ENCODE assay signal across 19 mouse cellular contexts in the genomic region with DNA sequence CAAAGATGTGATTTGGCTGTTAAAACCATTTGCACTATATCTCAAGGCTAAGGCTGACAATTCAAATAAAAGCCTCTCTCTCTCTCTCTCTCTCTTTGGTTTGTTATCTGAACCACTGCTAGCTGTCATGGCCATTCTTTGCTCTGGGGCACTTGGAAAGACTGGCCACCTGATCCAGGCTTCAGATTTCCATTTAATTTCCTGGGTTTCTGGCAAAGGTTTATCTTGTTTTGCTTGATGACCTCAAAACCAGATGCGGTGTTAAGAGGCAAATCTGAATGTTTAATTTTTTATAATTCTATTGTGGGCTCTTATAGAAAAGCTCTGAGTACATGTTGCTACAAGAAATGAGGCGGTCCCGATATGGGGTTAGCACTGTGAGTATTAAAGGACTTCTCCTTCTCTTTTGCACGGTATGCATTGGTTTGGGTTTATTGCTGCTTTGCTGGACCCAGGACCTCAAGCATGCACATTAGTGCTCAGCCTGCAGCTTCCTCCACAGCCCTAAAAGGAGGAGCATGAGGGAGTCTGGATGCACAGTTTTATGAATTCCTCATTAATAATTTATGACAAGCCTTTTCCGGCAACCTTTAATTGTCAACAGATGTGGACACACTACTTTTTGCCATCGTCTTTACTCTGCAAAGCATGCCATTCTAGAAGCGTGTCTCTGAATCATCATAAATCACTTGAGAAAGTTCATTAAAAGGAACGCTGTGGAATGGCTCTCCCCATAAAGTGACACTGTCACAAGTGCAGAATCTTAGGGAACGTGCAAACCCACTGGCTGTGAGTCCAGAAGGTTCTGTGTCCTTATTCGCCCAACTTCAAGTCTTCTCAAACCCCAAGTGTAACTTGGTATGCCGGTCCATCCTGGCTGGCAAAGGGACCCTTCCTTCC. TPM values are rescaled to one million over a fixed set of nuclear protein-coding genes. Genes with fewer than 3 reads are reported as not detected.
DNase-seq lines count a peak whose midpoint lies in the region; ATAC-seq lines count a peak whose summit lies in the region.
"Had no signal": no experiment of that assay in that cellular context is flagged by ENCODE, and none has a peak within 500 bp of the region (broad histone marks: within the 10 kb centered on the region; RNA-seq: fewer than 3 reads in every experiment).

No protein-coding gene starts in this region.

- peak; percentile 51 for ATAC-seq in kidney, embryonic 16.5 days (ENCODE audit: low FRiP score, low TSS enrichment)
- no peak for ATAC-seq in kidney, embryonic 14.5 days (ENCODE audit: low FRiP score, low TSS enrichment)
- ATAC-seq: forebrain, embryonic 15.5 days; liver, postnatal 0 days had no signal

- no peaks in the 10 kb centered on the region for H3K36me3 ChIP-seq in kidney, embryonic 16.5 days (ENCODE audit: insufficient read depth, low read length)
- no peaks in the 10 kb centered on the region for H3K36me3 ChIP-seq in kidney, embryonic 14.5 days (ENCODE audit: control insufficient read depth, insufficient read depth, low read length)
- H3K36me3 ChIP-seq: forebrain, embryonic 15.5 days; hindbrain, embryonic 10.5 days; midbrain, embryonic 12.5 days had no signal

- H3K9me3 ChIP-seq in kidney, embryonic 16.5 days (ENCODE audit: low read length): no peaks in the 10 kb centered on the region
- H3K9me3 ChIP-seq in kidney, embryonic 14.5 days (ENCODE audit: control insufficient read depth, low read length): no peaks in the 10 kb centered on the region
- H3K9me3 ChIP-seq: forebrain, embryonic 15.5 days; hindbrain, embryonic 10.5 days; midbrain, embryonic 12.5 days had no signal

- peaks cover 7% of the 10 kb centered on the region; the same call in 1 of the 2 replicates for H3K4me1 ChIP-seq in kidney, embryonic 16.5 days (ENCODE audit: insufficient read depth, low read length)
- H3K4me1 ChIP-seq in kidney, embryonic 14.5 days (ENCODE audit: control insufficient read depth, insufficient read depth, low read length): peaks cover 3% of the 10 kb centered on the region; the same call in 1 of the 2 replicates
- H3K4me1 ChIP-seq: forebrain, embryonic 15.5 days had no signal

- no peak overlapping the region for H3K9ac ChIP-seq in kidney, embryonic 16.5 days (replicated peaks; ENCODE audit: low read length)
- no peak overlapping the region for H3K9ac ChIP-seq in kidney, embryonic 14.5 days (ENCODE audit: low read depth, low read length)
- H3K9ac ChIP-seq: forebrain, embryonic 15.5 days; liver, postnatal 0 days; midbrain, embryonic 12.5 days had no signal

- H3K27me3 ChIP-seq in kidney, embryonic 16.5 days (ENCODE audit: insufficient read depth, low read length): no peaks in the 10 kb centered on the region
- no peaks in the 10 kb centered on the region for H3K27me3 ChIP-seq in kidney, embryonic 14.5 days (ENCODE audit: control insufficient read depth, insufficient read depth, low read length)
- H3K27me3 ChIP-seq: forebrain, embryonic 15.5 days; midbrain, embryonic 12.5 days had no signal

- no peak overlapping the region for H3K27ac ChIP-seq in kidney, embryonic 16.5 days (ENCODE audit: low read length)
- no peak overlapping the region for H3K27ac ChIP-seq in kidney, embryonic 14.5 days (ENCODE audit: low read depth, low read length)
- H3K27ac ChIP-seq: forebrain, embryonic 15.5 days; hindbrain, embryonic 10.5 days; midbrain, embryonic 12.5 days had no signal

- DNase-seq in 3T3-L1 (ENCODE audit: low read depth, low spot score): peak; percentile 83
- DNase-seq in adipocyte (ENCODE audit: low spot score): peak; percentile 17
- DNase-seq in forelimb bud, embryonic 11.5 days (ENCODE audit: low read depth, low spot score): peak; percentile 55
- no peak for DNase-seq in left cerebral cortex, adult 18-20 months (ENCODE audit: low spot score in 2 of 2)
- no peak for DNase-seq in left cerebral cortex, adult 8-10 months (ENCODE audit: low spot score in 2 of 2)
- DNase-seq: heart, adult 18-20 months; kidney, adult 8-10 months; layer of hippocampus, adult 9-11 months; liver; liver, postnatal 0 days; lung, postnatal 36 days; retina, postnatal 1 day; thymus, adult 18-20 months had no signal

- 39% methylated on average over 11 of the region's 11 CpGs for WGBS in kidney, embryonic 16.5 days
- 42% methylated on average over 11 of the region's 11 CpGs for WGBS in kidney, embryonic 14.5 days

- no peak overlapping the region for H3K4me2 ChIP-seq in kidney, embryonic 16.5 days (replicated peaks; ENCODE audit: low read depth, low read length)
- H3K4me2 ChIP-seq in kidney, embryonic 14.5 days (replicated peaks; ENCODE audit: low read depth, low read length): no peak overlapping the region
- H3K4me2 ChIP-seq: forebrain, embryonic 15.5 days; midbrain, embryonic 12.5 days had no signal

- H3K4me3 ChIP-seq in kidney, embryonic 16.5 days (ENCODE audit: low read length): no peak overlapping the region
- no peak overlapping the region for H3K4me3 ChIP-seq in kidney, embryonic 14.5 days (ENCODE audit: low read length)
- H3K4me3 ChIP-seq: erythroblast, embryonic 14.5 days; forebrain, embryonic 15.5 days; hindbrain, embryonic 10.5 days; midbrain, embryonic 12.5 days had no signal

RNA-seq across cellular contexts. Expression of a gene that starts 38.0 kb away (rescaled TPM):
- 25.9 and 29.5 TPM in 2 replicates for polyA plus RNA-seq in kidney, embryonic 16.5 days (2015; fragmentation: Nextera tagmentation; extraction: Ambion mirVana)
- polyA plus RNA-seq in kidney, embryonic 14.5 days (2014; fragmentation: Nextera tagmentation; extraction: Ambion mirVana): 17.6 and 26.4 TPM in 2 replicates
- 10 to 100 TPM; 17.4 to 21.4 TPM for total RNA-seq in left cerebral cortex, adult 18-20 months (2021)
- total RNA-seq in left cerebral cortex, adult 8-10 months (2022): 10 to 100 TPM; 19.2 to 30.9 (median 24.2) TPM

Comparison
In these comparisons a context has a peak if more than half of its experiments do, and no peak if none do; other contexts are left out.
1. DNase-seq: peak in 3T3-L1 (single experiment), adipocyte (single experiment) and forelimb bud, embryonic 11.5 days (single experiment); none in left cerebral cortex, adult 18-20 months (0 of 2) and left cerebral cortex, adult 8-10 months (0 of 2).